Mouse (Mus musculus) forebrain, embryonic 13.5 days (tissue): ENCODE data around the gene Mark2. TPM values are rescaled to one million over a fixed set of nuclear protein-coding genes. Genes with fewer than 3 reads are reported as not detected.

Experiments
- polyA plus RNA-seq: library from polyadenylated mRNA; unstranded; fragments of >200 nt; fragmentation: Nextera tagmentation; extraction: Ambion mirVana; gene quantifications from 2 replicates; pipeline ENCODE4 v1.2.1, GENCODE M21; 2015

Gene Mark2
- polyA plus RNA-seq, 1 experiment from 2014 or later: 38.3 TPM

Other genes with a start within 250 kb of the Mark2 start
- 10.4 and 11.3 TPM in 2 replicates for gene Flrt1, start 236.1 kb downstream of the Mark2 start, polyA plus RNA-seq
- 242 and 249 TPM in 2 replicates for gene Otub1, start 135.5 kb downstream of the Mark2 start, polyA plus RNA-seq
- gene Cox8a, start 124.2 kb downstream of the Mark2 start, polyA plus RNA-seq: 673 and 749 TPM in 2 replicates
- 71.1 and 80.5 TPM in 2 replicates for gene Naa40, start 100.7 kb downstream of the Mark2 start, polyA plus RNA-seq
- 58.1 and 60.6 TPM in 2 replicates for gene Rcor2, start 74.5 kb downstream of the Mark2 start, polyA plus RNA-seq
- gene Spindoc, start 41.1 kb upstream of the Mark2 start, polyA plus RNA-seq: 42.1 and 47.5 TPM in 2 replicates
- gene 2700081O15Rik, start 75.8 kb upstream of the Mark2 start, polyA plus RNA-seq: 16.7 and 18.2 TPM in 2 replicates
- gene Rtn3, start 141.4 kb upstream of the Mark2 start, polyA plus RNA-seq: 395 and 428 TPM in 2 replicates
- gene Atl3, start 152.2 kb upstream of the Mark2 start, polyA plus RNA-seq: 6.8 and 8.3 TPM in 2 replicates
- 5.8 and 6.6 TPM in 2 replicates for gene Pla2g16, start 215.6 kb upstream of the Mark2 start, polyA plus RNA-seq